Mouse (Mus musculus): ENCODE data around the gene Lysmd4.
"Not testable (repeated sequence)": the region's sequence is repeated elsewhere in the genome, so short reads cannot be mapped to it uniquely, and the experiment has no call there.

Lysmd4 gene

DNA sequence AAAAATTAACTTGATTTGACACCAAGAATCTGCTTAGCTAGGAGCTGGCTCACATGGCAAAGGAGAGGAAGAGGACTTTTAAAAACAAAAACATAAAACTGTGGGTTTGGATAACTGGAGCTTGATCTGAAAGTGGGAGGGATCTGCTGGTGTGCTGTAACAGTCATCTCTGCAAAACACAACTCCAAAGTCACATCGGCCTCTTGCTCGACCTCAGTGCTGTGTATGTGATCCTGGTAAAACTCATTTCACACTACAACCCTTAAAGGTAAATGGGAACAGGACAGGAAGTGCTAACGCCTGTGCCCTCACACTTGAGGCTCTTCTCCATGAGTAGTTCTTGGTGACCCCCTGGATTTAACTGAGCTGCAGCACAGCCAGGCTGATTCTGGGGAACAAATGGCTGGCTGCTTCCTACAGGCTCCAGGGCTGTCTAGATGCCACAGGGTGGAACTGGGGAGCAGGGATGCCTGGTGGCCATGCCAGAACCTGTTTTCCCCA lies 8.3 kb downstream of the Lysmd4 start:
- no peak for DNase-seq (ENCODE audit: low read depth, low spot score)

GRCm38 (mm10) chr7:67232504-67232903 lies 10.2 kb downstream of the Lysmd4 start:
- DNase-seq (ENCODE audit: low read depth, low spot score) = no peak

DNA sequence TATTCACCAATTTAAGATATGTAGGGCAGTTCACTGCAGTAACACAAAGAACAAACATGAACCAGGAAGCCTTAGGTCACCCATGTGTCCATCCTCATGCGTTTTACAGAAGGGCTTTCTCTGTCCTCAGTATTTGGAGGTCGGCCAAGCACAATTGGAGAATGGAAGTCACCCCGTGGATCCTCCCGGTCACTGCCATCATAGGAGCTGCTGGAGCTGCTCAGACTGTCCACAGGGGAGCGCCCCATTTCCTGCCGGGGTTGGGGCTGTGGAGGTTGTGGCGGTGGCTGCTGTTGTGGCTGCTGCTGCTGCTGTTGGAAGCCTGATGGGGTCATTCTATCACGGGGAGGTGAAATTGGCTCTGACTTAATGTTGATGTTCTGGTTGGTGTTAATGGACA lies 12.5 kb downstream of the Lysmd4 start:
- no peak for DNase-seq (ENCODE audit: low read depth, low spot score)

- no peak for DNase-seq (ENCODE audit: low read depth, low spot score)
Observed at GRCm38 (mm10) chr7:67236351-67236750, 14.0 kb downstream of the Lysmd4 start.

- DNase-seq (ENCODE audit: low read depth, low spot score) = no peak
Observed at GRCm38 (mm10) chr7:67237752-67238151, 15.4 kb downstream of the Lysmd4 start.

DNA sequence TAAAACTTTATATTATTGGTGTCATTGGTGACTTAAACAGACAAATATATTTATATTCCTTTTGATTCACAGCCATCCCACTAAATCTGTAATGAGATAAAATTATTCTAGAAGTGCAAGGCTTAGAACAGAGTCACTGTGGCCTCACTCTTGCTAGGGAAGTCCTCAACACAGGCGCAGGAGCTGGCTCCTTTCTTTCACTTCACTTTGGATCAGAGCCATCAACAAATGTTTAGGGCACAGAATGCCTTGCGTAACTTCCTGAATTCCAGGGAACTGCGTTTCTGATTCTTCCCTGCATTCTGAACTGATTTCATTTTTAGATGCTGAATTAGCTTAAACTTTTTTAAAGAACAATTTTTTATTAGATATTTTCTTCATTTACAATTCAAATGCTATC lies 19.6 kb downstream of the Lysmd4 start:
- DNase-seq (ENCODE audit: low read depth, low spot score) = no peak

DNA sequence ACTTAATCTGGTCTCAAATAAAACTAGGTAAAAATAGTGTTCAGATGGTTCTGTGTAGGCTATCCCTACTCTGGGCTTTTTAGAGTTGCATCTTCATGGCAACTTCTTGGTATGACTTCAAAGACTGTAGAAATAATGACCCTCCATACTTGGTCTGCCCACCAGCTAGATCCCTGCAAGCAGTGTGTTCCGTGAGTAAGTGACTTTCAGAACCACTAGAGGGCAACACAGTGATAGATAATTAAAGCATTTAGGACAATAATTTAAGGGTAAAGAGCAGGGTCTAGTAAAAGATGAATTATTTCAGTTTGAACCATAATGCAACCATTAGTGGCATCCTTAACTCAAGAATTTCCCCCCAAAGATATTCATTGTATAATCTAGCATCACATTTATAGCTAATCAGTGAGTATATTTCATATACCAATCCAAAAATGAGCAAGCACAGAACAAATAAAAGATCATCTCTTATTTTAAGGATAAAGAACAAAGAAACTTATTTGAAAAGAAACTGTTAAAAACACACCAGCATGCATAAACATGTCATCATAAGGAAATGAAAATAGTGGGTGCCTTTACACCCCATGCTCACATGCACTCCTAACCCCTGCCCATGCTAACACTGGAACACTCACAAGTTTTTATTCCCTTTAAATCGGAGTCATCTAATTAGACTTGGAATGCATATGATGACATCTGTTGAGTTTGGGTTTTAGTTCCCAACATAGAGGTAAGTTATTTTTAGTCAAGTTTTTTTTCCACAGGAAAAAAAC lies 21.0 kb downstream of the Lysmd4 start:
- DNase-seq (ENCODE audit: low read depth, low spot score) = no peak

GRCm38 (mm10) chr7:67243894-67244282 lies 21.5 kb downstream of the Lysmd4 start:
- no peak for DNase-seq (ENCODE audit: low read depth, low spot score)

- no peak for DNase-seq (ENCODE audit: low read depth, low spot score)
Observed at GRCm38 (mm10) chr7:67245255-67245654, 22.9 kb downstream of the Lysmd4 start.

- no peak for DNase-seq (ENCODE audit: low read depth, low spot score)
Observed at GRCm38 (mm10) chr7:67246067-67246466, 23.7 kb downstream of the Lysmd4 start.

DNA sequence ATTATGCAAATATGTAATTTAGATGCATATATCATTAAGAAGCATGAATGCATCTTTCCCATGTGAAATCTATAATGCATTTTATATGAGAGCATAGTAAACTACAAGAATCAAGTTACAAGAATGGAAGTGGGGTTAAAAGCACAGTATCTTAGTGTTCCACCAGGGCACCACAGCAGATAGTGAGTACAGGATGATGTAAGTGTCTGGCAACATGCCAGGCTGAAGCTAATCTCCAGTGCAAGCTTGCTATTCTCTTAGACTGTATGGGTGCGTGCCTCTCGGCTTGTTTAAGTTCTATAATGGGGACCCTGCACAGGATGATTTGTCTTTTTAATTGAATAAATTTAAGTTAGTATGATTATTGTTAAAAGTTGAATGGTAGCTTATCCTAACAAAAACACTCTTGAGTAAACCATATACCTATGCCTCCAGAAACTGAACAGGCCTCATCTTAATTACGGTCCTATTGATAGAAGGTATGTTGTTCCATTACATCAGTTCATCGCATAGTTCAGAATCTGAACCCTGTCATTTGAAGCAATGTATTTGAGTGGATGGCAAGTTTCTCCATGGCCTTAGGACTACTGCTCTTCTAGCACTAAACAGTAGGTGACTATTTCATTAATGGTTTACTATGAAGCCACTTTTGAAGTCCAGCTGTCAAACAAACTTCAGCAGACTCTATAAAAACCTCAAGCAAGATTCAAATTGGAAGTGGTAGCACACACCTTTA lies 37.7 kb downstream of the Lysmd4 start:
- DNase-seq (ENCODE audit: low read depth, low spot score) = no peak

DNA sequence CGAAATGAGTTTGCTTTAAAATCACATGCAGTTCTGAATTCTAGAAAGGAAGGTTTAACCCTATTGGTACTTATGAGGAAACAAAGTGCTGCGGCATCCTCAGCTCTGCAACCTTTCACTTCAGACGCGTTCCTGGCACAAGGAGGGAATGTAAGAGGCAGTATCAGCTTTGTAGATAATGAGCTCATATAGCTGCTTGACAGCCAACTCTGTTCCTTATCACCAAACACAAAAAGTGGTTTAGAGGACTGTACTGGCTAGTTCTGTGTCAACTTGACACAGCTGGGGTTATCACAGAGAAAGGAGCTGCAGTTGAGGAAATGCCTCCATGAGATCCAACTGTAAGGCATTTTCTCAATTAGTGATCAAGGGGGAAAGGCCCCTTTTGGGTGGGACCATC lies 48.1 kb downstream of the Lysmd4 start:
- DNase-seq (ENCODE audit: low read depth, low spot score) = not testable (repeated sequence)

DNA sequence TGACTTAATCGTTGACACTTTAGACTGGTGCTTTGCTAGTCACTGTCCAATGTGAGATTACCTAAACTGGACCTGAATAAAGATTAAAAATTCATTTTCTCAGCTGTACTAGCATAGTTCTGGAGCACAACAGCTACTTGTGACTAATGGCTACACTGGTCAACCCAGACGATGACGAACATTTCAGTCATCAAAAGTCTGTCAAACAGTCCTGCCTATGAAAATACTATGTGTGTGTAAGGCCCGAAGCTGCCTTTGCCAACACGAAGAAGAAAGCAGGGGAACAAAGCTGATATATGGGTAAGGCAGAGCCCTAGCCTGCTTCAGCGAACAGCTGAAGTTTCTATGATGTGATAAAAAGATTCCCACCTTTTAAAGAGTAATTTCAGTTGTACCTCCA lies 61.2 kb downstream of the Lysmd4 start:
- DNase-seq (ENCODE audit: low read depth, low spot score) = no peak

- no peak for DNase-seq (ENCODE audit: low read depth, low spot score)
Observed at GRCm38 (mm10) chr7:67287456-67287855, 65.1 kb downstream of the Lysmd4 start.

DNA sequence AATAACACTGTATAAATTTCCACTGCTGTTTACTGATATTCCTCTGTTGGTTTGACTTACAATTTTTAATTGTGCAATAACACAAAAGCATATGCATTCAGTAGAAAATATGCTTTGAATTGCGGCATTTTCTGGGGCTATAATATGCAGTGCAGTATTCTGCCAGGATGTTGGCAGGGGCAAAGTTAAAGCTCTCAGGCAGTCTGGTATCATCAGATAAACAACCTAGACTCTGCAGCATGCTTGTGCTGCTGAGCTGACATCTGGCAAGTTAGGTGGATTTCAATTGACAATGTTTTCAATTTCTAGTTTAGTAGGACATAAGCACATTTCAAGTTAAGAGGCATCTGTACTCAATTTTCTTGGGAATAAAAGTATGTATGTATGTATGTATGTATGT lies 69.0 kb downstream of the Lysmd4 start:
- DNase-seq (ENCODE audit: low read depth, low spot score) = no peak

- no peak for DNase-seq (ENCODE audit: low read depth, low spot score)
Observed at GRCm38 (mm10) chr7:67296419-67296818, 74.1 kb downstream of the Lysmd4 start.

DNA sequence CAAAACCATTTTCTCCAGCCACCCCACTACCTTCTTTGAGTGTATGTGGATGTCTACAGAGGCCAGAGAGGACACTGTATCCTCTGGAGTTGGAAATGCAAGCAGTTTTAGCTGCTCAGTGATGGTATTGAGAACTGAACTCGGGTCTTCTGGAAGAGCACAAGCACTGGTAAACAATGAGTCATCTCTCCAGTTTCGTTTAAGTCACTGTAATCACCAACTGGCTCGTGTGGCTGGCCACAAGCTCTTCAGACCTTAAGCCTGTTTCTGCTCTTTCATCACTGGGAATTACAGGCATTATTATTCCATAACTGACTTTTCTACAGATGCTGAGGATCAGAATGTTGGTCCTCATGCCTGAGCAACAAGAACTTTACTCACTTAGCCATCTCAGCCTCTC lies 82.6 kb downstream of the Lysmd4 start:
- no peak for DNase-seq (ENCODE audit: low read depth, low spot score)

GRCm38 (mm10) chr7:67307078-67307477 lies 84.7 kb downstream of the Lysmd4 start:
- DNase-seq (ENCODE audit: low read depth, low spot score) = no peak

DNA sequence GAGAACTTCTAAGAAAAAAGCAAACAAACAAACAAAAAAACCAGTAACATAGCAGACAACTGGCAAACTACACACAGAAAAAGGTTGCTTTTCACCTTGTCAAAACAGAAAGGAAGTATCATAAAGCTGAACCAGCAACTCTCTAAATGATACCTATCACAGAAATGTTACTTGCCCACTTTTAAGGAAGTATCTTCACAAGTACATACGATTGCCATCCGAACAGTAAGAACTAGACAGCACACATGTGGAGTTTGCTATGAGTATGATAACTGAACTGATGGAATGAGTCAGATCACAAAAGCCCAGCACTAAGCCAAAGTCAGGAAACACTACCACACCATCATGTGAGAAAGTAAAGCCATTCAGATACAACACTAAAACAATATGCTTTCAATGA lies 85.8 kb downstream of the Lysmd4 start:
- DNase-seq (ENCODE audit: low read depth, low spot score) = no peak

DNA sequence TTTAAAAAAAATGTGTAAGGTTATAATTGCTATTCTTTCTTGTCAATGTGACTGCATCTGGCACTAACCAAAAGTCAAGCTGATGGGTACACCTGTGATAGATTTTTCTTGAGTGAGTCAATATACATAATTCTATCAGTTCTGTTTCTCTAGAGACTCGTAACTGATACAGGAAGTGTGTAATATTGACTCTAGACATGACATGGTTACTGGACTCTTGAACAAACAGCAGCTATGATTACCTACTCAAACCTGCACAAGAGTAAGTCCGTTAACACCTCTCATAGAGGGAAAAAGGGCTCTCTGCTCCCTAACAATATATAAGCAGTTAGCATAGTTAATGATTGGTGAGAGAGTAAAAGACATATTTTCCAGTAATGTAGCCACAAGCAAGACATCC lies 87.8 kb downstream of the Lysmd4 start:
- no peak for DNase-seq (ENCODE audit: low read depth, low spot score)

DNA sequence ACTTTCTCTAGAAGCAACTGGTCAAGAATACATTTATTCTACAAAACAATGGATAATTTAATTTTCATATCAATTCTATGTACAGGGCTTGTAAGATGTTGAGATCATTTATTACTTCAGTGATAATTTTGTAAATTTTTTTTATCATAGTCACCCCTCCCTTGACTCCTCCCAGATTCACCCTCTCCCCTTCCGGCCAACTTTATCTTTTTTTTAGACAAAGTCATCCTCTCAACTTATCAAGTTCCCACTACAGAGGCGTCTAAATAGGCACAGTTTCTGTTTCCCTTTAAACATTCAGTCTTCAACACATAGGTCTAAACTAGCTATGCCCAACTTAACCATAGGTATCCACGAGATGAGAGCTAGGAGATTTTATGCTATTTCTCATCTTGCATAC lies 90.9 kb downstream of the Lysmd4 start:
- no peak for DNase-seq (ENCODE audit: low read depth, low spot score)

GRCm38 (mm10) chr7:67318697-67319096 lies 96.4 kb downstream of the Lysmd4 start:
- DNase-seq (ENCODE audit: low read depth, low spot score) = no peak

- DNase-seq (ENCODE audit: low read depth, low spot score) = no peak
Observed at GRCm38 (mm10) chr7:67320359-67320758, 98.0 kb downstream of the Lysmd4 start.

Measured in WW6 (cell line).